Mouse (Mus musculus) right cerebral cortex, adult 2 months (tissue): ENCODE data around the gene Cdk5rap3.

Source experiments
- DNase-seq, 2 experiments: peaks; one replicate each; pipeline ENCODE4 v3.0.0; 2021 to 2022; ENCODE audit warnings: low spot score in 2 of 2

Cdk5rap3 gene

DNA sequence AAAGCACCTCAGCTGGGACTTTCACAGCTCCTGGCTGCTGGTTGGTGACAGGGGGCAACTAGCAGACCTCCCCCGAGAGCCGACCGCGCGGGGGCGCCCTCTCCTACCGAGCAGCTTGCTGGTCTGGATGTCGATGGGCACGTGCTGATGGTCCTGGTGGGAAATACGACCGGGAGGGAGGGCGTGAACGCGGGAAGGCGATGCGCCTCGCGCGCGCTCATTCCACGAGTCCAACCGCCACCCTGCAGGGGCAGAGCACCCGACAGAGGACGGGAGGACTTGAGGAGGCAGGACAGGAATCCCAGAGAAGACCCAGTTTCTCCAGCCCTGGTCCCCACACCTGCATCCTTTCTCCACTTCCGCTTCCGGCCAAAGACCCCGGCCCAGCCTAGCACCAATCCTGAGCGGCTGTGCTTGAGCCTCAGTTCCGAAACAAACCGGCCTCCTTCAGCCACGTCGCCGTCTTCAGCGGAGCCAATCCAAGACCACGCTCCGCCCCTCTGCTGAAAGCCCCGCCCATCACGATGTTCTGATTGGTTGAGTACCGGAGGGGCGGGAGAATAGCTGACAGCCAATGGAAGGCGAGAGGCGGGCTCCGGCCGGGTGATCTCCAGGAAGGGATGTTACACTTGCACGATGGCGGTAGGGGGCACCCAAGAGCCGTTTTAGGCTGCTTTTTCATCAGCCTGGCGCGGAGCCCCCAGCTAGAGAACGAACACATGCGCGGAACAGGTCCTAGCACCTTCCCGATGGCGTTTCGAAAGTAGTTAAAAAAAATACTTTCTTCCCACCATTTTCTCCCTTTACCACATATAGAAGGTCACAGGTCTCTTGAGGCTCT lies at the start of gene Cdk5rap3:
TSS of gene Cdk5rap3 (minus strand) at position 453 of the 841 bp plus-strand sequence.
- peak; percentile 99 for DNase-seq

DNA sequence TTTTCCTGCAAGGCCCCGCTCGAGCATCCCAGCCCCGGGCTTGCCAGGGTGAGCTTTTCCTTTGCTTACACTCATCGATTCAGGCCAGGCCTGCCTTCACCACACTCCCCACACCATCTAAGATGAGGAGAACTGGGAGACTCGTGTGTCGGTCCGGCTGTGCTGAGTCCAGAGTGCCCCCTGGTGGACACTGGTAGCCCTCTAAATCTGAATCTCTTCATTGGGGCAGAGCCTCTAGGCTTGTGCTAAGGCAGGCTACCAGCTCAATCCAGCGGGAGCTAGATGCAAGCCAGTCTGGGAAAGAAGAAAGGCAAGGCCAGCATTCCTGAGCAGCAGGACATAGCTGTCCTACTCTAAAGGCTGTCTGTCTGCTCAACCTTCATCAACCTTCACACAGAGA lies 47.3 kb upstream of the Cdk5rap3 start:
- peak; percentile 92 to 93 for DNase-seq

DNA sequence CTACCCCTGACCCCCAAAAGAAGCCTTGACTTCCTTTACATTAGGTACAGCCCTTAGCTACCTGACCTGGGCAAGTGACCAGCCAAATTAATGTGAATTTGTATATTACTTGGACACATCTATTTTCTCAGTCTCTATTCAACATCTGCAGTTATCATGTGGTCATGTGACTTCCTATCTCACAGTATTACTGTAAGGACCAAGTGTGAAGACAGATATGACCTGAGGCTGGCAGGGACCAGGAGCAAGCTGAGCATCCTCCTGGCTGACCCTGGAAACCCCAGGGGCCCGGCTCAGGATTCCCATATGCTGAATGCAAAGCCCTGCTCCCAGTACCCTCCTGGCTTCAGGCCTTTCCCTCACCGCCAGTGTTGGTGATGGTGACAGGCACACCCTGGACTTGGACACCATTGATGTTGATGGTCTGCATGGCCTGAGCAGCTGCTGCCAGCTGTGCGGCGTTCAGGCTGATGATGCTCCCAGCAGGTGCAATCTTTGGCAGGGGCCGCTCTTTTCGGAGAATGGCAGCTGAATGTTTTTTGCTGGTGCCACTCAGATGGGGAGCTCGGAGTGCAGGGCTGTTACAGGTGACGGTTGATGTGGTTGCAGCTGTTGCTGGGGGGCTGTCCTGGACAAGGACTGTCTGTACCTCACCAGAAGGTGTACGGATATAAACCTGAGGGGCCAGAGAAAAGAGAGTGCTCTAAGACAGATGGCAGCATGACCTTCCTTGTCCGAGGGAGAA lies 40.9 kb upstream of the Cdk5rap3 start:
- DNase-seq, result no peak

DNA sequence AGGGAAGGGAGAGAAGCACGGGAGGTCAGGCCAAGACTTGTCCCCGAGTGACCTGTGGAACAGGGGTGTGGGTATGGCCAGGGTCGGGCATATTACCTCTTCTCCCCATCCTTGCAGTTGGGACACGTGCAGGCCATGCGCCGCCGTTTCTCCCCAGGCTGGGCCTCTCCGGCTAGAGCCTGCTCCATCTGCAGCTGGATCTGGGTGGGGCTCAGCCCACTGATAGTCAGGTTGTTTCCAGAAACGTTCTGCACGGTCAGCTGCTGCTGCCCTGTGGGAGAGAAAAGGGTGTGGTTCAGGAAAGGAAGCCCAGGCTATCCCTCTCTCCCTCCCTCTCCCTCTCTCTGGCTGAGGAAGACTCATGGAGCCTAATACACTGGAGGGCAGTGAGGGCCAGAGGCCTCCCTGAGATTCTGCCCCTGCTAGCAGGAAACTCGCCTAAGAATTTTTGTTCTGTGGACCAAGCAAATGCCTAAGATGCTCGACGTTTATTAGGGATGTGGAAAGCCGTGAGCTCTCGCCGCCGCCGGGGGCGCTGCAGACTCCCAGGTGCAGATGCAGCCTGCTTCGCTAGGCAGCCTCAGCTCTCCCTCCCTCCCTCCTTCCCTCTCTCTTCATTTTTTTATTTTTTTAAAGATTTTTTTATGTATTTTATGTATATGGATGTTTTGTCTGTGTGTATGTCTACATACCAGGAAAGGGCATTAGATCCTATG lies 39.9 kb upstream of the Cdk5rap3 start:
- DNase-seq, result no peak

DNA sequence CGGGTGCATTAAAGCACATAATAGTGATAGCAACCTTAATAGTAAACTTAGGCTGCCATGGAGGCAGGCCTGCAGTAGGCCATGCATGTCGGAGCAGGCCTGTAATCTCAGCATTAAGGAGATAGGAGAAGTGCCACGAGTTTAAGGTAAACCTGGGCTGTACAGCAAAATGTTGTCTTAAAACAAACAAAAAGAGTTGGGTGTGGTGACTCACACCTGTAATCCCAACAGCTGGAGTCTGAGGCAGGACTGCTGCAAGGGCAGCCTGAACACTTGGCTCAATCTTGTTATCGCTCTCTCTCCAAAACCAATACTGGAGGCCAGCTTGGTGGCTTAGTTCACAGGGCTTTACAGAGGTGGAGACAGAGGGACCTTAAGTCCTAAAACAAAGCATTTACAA lies 38.8 kb upstream of the Cdk5rap3 start:
- DNase-seq, result no peak

DNA sequence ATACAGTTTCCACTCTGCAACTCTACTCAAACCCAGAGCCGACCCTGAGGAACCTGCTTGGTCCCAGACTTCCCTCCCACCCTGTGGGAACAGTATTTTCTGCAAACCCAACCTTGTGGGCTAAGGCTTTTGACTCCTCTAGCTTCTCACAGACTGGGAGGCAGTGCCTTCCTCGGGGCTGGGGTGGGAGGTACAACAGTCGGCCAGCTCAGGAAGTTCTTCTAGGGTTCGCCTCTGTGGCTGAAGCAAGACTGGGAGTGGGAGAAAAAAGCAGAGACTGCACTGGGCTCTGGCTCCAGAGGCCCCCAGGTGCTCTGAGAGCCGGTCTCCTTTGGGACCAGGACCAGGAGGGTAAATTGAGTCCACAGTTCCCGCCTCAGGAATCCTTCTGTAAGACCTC lies 36.6 kb upstream of the Cdk5rap3 start:
- DNase-seq, result no peak

DNA sequence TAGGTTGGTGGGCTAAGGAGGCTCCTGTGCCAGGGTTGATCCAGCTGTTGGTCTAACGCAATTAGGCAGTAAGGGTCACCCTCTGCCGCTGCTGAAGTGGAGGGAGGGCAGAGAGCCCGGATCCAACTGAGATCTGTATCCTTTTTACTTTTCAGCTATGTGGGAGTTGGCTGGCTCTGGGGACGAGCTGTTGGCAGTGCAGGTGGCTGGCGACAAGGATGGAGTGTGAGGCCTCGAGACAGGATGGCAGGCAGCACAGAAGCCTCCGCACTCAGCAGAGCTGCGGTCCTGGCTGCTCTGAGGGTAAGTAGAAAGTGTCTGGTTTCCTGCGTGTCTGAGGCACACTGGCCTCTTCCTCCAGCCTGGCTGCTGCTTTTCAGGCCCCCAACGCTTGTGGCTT lies 36.1 kb upstream of the Cdk5rap3 start:
- no peak for DNase-seq

DNA sequence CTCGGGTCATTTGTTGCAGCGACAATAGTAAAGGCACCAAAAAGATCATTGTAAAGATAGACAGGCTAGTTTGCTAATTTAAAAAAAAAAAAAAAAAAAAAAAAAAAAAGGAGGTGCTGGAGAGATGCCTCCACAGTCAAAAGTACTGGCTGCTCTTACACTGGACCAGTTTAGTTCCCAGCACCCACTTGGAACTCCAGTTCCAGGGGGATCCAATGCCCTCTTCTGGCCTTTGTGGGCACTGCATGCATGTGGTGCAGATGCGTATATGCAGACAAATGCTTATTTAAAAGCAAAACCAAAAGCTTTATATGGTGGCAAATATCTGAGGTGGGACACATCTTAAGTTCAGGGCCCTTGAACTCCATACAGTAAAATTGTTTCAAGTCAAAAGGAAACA lies 34.5 kb upstream of the Cdk5rap3 start:
- DNase-seq, result no peak

DNA sequence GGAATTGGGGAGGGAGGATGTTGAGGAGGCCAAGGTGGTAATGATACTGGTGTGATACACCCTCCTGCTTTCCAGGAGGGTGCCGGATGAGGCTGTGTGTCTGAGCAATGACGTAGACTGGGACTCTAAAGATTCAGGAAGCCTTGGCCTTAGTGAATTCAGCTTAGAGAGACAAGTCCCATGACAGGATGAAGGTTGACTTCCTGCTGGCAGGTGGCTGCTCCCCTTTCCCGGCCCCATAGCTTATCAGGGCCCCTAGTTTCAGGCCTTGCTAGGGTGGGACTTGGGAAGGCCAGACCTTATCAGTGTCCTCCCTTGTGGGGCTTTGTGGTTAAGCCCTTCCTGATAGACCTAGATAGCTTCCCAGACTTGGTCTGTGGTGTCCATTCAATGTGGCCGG lies 31.6 kb upstream of the Cdk5rap3 start:
- DNase-seq, result no peak

DNA sequence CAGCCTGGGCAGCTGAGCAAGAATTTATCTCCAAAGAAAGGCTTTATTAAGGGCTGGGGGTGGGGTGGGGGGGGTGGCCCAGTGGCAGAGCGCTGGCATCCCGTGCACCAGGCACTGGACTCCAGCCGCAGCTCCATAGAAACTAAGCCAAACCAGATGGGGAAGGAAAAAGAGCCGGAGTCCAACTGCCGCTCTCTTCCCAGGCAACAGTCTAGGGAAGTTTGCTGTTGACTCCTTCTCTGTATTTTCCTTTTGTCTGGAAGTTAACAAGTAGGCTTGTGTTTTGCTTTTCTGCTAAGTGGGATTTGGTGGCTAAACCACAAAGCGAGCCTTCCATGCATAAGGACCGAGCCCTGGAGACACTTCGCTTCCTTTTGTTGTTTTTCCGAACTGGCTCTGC lies 30.2 kb upstream of the Cdk5rap3 start:
- DNase-seq, result no peak

DNA sequence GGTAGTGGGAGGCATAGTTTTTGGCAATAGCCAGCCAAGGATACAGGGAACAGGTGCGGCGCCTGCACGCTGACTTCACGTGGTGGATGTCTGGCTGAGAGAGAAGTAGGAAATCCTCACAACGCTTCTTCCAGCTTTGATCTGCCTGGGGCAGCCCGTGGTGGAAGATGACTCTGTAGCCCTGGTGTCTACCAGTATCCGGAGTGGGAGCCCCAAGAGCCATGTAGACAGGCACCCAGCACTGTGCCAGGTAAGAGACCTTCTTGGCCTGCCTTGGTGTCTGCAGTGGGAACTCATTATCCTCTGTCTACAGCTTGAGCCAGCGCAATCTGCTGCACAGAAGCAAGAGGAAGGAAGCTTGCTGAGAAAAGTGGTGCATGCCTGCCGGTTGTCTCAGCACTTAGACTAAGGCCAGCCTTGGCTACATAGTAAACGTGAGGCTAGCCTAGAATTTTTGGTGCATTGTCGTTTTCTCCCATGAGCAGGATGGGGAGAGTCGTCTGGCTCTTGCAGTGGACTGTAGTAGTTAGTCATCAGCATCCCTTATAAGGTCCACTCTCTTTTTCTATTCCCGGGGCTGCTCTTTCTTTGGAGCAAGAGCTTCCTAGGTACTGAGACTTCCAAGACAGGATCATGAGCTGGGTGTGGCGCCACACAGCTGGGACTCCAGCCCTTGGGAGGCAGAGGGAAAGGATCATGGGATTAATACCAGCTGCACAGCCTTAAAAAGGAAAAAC lies 28.7 kb upstream of the Cdk5rap3 start:
- DNase-seq, result no peak

DNA sequence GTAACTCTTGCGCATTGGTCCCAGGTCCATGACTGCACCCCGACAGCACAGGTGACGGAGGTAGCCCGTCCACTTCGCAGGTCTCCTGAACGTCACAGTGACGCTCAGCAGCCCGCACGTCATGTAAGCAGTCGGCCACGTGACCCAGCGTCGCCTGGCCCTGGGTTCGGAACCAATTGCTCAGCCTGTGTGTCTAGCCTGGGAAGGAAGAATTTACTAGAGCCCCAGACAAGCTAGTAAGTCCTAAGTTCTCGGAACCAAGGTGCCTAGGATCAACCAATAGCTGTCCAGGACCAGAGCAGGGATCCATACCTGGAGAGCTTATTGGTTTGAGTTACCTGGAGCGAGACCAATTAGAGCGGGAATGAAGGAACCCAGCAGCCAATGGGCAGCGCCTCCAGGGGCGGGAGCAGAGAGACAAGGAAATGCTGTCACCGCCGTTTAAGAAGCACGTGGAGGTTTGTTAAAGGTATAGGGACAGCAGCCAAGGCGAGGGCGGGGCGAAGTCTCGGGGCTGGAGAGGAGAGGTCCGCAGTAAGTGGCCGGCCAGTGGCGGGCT lies 27.5 kb upstream of the Cdk5rap3 start, which contains the start of gene Pnpo:
TSS of gene Pnpo (minus strand) at position 241 of the 559 bp plus-strand sequence.
- peak; percentile 95 for DNase-seq

DNA sequence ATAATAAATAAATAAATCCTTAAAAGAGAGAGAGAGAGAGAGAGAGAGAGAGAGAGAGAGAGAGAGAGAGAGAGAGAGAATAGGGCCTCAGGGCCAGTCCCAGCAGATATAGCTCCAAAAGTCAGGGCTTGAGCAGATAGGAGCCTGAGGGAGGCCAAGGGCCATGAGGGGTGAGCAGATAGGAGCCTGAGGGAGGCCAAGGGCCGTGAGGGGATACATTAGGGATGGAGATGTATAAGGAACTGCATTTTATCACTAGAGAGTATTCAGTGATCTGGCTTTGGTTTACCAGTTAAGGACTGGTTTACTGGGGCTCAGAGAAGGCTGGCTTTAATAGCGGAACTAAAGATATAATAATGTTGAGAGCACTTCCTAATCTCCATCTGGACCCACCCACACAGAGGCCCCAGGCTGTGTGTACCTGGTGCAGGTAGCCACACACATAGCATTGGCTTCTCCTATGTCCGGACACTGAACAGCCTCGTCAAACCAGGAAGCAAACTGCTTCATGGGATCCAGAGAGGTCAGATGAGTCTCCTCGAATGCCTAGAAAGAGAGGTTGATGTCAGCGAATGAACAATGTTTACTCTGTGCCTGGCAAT lies 25.8 kb upstream of the Cdk5rap3 start:
- DNase-seq, result no peak

DNA sequence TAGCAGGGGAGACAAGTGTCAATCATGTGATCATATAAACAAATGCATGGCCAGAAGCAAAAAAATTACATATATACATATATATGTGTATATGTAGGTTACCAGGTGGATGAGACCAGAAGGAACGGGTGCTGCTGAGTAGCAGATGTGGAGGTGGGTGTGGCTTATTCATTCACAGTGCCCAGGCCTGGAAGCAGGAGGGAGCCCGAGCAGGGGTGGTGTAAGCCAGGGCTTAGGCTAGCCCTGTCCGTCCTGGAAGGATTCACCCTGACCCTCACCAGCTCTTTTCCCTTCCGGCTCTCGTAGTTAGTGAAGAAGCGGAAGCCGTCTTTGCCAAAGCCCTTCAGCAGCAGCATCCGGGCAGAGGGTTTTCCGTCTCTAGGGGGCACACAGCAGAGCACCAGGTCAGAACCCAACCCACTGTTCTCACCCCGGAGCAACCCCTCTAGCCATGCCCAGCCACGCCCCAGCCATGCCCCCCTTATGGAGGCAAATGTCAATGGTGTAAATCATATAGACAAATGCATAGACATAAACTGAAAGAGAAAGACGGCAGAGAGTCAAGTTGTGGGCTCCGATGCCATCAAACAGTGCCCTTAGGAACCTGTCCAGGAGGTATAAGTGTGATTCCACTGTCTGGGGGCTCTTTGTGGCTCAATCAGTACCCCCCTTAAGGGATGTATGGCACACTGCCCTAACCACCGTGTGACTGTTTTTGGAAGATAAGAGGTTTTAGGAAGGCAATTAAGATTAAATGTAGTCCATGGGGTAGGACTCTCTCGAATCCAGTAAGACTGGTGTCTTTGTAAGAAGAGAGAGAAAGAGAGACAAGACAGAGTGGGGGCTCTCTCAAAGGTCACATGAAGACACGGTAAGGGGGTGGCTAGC lies 24.5 kb upstream of the Cdk5rap3 start:
- no peak for DNase-seq

DNA sequence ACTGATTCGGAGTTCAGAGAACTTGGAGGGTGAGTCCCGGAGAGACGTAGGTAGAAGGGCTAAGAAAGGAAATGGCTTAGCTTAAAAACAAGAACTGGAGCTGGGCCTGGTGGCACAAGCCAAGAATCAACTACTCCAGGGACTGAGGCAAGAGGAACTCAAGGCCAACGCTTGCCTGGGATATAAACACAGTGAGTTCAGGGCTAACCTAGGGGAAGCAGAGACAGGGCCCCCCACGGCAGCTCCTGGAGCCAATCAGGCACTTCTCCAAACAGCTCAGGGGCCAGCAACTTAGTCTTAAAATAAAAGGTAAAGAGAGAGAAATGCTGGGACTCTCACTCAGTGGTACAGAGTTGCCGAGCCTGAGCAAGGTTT lies 22.1 kb upstream of the Cdk5rap3 start:
- no peak for DNase-seq

DNA sequence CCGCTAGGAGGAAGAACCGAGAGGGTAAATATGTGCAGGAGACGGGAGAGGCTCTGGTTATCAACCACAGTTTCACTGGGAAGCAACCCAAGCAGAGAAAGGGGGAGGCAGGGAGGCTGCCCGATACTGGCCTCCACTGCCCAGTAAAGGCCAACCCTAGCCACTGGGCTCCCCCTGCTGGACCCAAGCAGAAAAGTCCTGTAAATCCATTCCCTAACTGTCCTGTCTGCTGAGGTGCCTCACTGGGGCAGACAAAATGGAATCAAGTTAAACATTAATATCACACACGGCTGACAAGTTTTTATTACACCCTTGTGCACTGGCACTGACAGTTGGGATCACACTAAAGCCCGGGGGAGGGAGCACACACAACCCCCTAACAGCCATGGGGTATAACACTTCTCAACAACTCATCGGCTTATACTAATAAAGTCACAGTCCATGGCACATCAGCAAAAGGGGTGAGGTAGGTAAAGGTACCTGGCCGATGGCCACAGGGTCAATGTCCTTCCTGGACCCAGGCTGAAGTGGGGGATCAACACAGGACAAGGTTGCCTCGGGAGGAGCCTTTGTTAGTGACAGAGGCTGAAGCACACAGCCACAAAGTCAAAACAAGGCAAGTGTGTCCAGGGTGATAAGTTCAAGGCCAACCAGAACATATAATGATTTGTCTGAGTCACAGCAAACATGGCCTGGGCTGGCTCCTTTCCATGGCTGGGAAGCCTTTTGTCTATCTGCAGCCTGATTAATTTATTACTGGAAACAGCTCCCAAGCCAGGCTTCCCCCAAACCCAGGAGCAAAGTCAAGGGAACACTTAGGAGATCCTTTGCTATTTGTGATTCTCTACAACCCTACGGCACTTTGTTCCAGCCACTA lies 21.5 kb upstream of the Cdk5rap3 start:
- DNase-seq, result no peak

DNA sequence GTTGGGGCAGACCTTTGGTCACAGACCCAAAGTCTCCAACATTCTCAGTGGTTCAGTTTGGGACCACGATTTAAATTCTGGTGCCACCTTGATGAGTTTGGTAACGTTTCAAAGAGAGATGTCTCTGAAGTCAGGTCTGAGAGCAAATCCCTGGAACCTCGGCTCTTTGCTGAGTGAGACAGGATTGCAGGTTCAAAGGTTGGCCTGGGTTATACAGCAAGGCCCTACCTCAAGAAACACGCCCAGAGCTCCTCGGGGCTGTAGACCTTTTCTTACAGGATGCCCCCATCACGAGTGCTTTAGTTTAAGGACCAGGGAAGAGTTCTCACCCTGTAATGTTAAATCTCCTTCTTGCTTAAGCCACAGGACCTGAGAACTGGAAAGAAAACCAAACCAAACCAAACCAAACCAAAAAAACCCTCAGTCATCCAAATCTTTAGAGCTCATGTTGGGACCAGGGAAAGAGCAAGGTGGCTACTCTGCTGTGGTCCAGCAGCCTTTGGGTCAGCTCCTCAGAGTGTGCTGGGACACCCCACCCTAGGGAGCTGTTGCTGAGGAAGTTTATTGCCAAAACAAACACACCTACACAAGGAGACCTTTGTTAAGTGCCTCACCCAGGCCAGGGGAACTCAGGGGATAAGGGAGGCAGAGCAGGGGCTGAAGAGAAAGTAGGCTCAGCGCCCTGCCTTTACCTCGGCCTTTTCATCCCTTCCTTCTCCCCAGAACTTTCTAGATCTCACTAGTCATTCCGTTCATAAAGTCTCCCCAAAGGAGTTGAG lies 19.8 kb upstream of the Cdk5rap3 start:
- no peak for DNase-seq

DNA sequence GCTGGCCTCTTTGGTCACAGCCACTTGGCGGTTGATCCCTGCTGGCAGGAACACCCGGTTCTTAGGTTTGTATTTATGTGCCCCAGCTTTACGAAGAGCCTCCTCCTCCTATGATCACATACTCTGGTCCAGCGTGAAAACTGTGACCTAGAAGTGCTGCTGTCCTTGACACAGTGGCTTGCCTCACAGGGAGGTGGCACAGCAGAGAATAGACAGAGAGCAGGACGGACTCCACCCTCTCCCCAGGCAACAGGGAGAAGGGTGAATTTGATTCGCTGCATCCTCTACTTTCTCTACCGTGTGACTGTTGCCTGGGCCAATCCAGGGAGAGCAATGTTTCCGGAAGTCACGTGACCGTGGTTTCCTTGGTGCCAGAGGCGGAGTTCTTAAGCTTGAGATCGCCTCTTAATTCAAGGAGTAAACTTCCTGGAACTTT lies 18.6 kb upstream of the Cdk5rap3 start:
- peak in 1 of 2 experiments; percentile 32 for DNase-seq
